15 mouse cellular contexts compared by ENCODE assay signal in the genomic region with DNA sequence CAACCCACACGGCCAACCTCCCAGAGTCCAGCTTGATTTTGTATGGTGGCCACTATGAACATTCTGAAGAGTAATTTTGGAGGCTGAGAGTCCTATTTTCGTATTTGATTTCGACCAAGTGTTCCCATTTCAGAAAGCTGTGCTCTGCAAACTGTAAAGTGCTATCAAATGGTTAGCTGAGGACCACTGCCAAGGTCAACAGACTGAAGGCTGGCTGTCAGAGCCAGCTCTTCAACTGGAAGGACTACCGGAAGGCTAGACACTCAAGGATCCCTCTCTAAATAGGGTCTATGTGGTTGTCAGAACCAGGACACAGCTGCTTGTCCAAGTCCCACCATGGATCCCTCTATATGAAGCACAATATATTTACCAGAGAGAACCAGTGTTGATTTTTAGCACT.
"Had no signal": no experiment of that assay in that cellular context is flagged by ENCODE, and none has a peak within 500 bp of the region (broad histone marks: within the 10 kb centered on the region; RNA-seq: fewer than 3 reads in every experiment).

No protein-coding gene starts in this region.

- H3K27me3 ChIP-seq: limb, embryonic 15.5 days; liver, embryonic 12.5 days; megakaryocyte, embryonic 14.5 days; midbrain, embryonic 12.5 days; neural tube, embryonic 12.5 days; stomach, embryonic 15.5 days had no signal

- ATAC-seq: liver, embryonic 12.5 days had no signal

- H3K9me3 ChIP-seq: limb, embryonic 15.5 days; liver, embryonic 12.5 days; megakaryocyte, embryonic 14.5 days; midbrain, embryonic 12.5 days; neural tube, embryonic 12.5 days; stomach, embryonic 15.5 days had no signal

- H3K9ac ChIP-seq: limb, embryonic 15.5 days; liver, embryonic 12.5 days; liver, embryonic 14.5 days; lung, embryonic 14.5 days; midbrain, embryonic 12.5 days; neural tube, embryonic 12.5 days; stomach, embryonic 15.5 days had no signal

- H3K4me1 ChIP-seq: limb, embryonic 15.5 days; liver, embryonic 12.5 days; stomach, embryonic 15.5 days had no signal

- DNase-seq: lung, embryonic 14.5 days; midbrain, embryonic 14.5 days; right cerebral cortex, postnatal 14 days; thymus, adult 2 months; thymus, postnatal 14 days; thymus, postnatal 36 days had no signal

- H3K36me3 ChIP-seq: midbrain, embryonic 12.5 days; neural tube, embryonic 12.5 days; stomach, embryonic 15.5 days had no signal

- H3K4me2 ChIP-seq: limb, embryonic 15.5 days; liver, embryonic 12.5 days; lung, embryonic 14.5 days; midbrain, embryonic 12.5 days; stomach, embryonic 15.5 days had no signal

- H3K27ac ChIP-seq: limb, embryonic 15.5 days; liver, embryonic 12.5 days; liver, embryonic 14.5 days; macrophage; midbrain, embryonic 12.5 days; neural tube, embryonic 12.5 days; stomach, embryonic 15.5 days; stomach, postnatal 0 days had no signal

- H3K4me3 ChIP-seq: limb, embryonic 15.5 days; liver, embryonic 12.5 days; megakaryocyte, embryonic 14.5 days; midbrain, embryonic 12.5 days; neural tube, embryonic 12.5 days; stomach, embryonic 15.5 days had no signal
